Mouse (Mus musculus) bone marrow, adult 2 months (tissue): ENCODE measurements around the gene Cmtm8.

Experiments used
- CTCF ChIP-seq: fragments of 200-500 bp; IDR thresholded peaks from 2 replicates; pipeline ENCODE4 v1.5.1; 2011; ENCODE audit warnings: low read length, control low read depth; ENCODE audit not compliant: control insufficient read depth, insufficient read depth
- POLR2A ChIP-seq: fragments of 200-500 bp; IDR thresholded peaks from 2 replicates; pipeline ENCODE4 v1.6.1; 2011; ENCODE audit warnings: low read depth, mild to moderate bottlenecking, control low read depth, low read length, borderline replicate concordance; ENCODE audit not compliant: control insufficient read depth

DNA sequence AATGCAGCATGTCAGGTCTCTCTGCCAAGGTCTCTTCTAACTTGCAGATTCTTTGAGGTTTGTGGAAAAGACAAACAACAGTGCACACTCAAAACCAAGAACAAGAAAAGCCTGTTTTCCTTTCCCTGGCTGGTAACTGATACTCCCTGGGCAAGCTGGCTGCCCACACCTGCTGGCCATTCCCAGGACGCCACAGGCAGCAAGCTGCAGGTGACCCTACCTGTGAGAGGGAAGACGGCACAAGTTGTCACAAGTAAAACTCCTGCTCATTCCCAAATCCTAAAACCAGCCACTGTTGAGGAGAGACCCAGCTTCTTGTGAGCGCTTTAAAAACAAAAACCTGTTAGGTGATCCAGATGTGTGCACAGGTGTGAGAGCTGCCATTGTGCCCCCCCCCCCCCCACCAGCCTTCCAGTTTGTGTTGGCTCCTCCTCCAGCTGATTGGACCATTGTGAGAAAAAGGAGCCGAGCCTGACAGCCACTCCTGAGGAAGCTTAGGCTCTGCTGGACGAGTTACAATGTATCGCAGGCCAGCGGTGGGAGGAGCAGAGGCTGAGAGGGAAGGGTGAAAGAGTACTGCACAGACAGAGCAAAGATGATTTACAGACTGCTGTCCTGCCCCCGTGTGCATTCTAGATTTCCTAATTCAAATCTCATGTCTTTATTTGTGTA, 42.2 kb upstream of the Cmtm8 start:
- no peak for TF ChIP-seq CTCF
- TF ChIP-seq POLR2A: no peak
